8 mouse cellular contexts compared by ENCODE assay signal in genomic region chr12:34906376-34906703, GRCm38 (mm10). TPM values are rescaled to one million over a fixed set of nuclear protein-coding genes. Genes with fewer than 3 reads are reported as not detected.
A peak's percentile ranks its signal among the peaks of the same experiment; 100 is the strongest.
DNase-seq lines count a peak whose midpoint lies in the region; ATAC-seq and TF ChIP-seq lines count a peak whose summit lies in the region.

No protein-coding gene starts in this region.

- no peaks in the 10 kb centered on the region for H3K4me1 ChIP-seq in erythroblast, embryonic 14.5 days (ENCODE audit: control insufficient read depth)
- peaks cover 5% of the 10 kb centered on the region for H3K4me1 ChIP-seq in testis, adult 2 months (ENCODE audit: control insufficient read depth, insufficient read depth, low read length)
- no peaks in the 10 kb centered on the region for H3K4me1 ChIP-seq in liver, embryonic 11.5 days (replicated peaks; ENCODE audit: control insufficient read depth, insufficient read depth, low read length)

- H3K4me2 ChIP-seq in liver, embryonic 11.5 days: peak overlapping the region; percentile 83

- H3K9me3 ChIP-seq in erythroblast, embryonic 14.5 days (ENCODE audit: control insufficient read depth, low read length): no peaks in the 10 kb centered on the region
- H3K9me3 ChIP-seq in liver, embryonic 11.5 days (ENCODE audit: control insufficient read depth, low read length): no peaks in the 10 kb centered on the region

- 3% methylated on average over 10 of the region's 10 CpGs for WGBS in liver, embryonic 11.5 days

- peak overlapping the region; percentile 16 for H3K4me3 ChIP-seq in erythroblast, embryonic 14.5 days (replicated peaks)
- H3K4me3 ChIP-seq in testis, adult 2 months (ENCODE audit: control insufficient read depth, low read depth, low read length): peak overlapping the region; percentile 54
- peak overlapping the region; percentile 65 for H3K4me3 ChIP-seq in liver, embryonic 11.5 days (ENCODE audit: low read depth, low read length)

- no peak for TF ChIP-seq POLR2A in testis, adult 2 months (IDR thresholded peaks at IDR 0.05; ENCODE audit: control insufficient read depth, low read depth, low read length)

- H3K27me3 ChIP-seq in erythroblast, embryonic 14.5 days (ENCODE audit: control insufficient read depth): peaks cover 28% of the 10 kb centered on the region
- H3K27me3 ChIP-seq in testis, adult 2 months (ENCODE audit: control insufficient read depth, insufficient read depth, low read length): no peaks in the 10 kb centered on the region
- peaks cover 33% of the 10 kb centered on the region for H3K27me3 ChIP-seq in liver, embryonic 11.5 days (replicated peaks; ENCODE audit: control insufficient read depth, insufficient read depth, low read length)

- H3K9ac ChIP-seq in liver, embryonic 11.5 days (ENCODE audit: low read depth, low read length): no peak overlapping the region

- H3K36me3 ChIP-seq in erythroblast, embryonic 14.5 days (ENCODE audit: control insufficient read depth): no peaks in the 10 kb centered on the region
- H3K36me3 ChIP-seq in testis, adult 2 months (ENCODE audit: control insufficient read depth, insufficient read depth, low read length): no peaks in the 10 kb centered on the region
- no peaks in the 10 kb centered on the region for H3K36me3 ChIP-seq in liver, embryonic 11.5 days (ENCODE audit: control insufficient read depth, insufficient read depth, low read length)

- no peak for TF ChIP-seq CTCF in testis, adult 2 months (IDR thresholded peaks at IDR 0.05; ENCODE audit: control insufficient read depth, insufficient read depth, insufficient replicate concordance, low read depth, low read length)

- no peak overlapping the region for H3K27ac ChIP-seq in testis, adult 2 months (ENCODE audit: control insufficient read depth, insufficient read depth, low read depth, low read length)
- no peak overlapping the region for H3K27ac ChIP-seq in liver, embryonic 11.5 days (ENCODE audit: low read depth, low read length)

- no peak for DNase-seq in testis, postnatal 14 days (ENCODE audit: low spot score)
- DNase-seq in liver, embryonic 11.5 days (ENCODE audit: low spot score): peak; percentile 41
- no peak for DNase-seq in retina, embryonic 14.5 days (ENCODE audit: low spot score)
- DNase-seq in right cerebral cortex, adult 2 months (ENCODE audit: low spot score in 2 of 2): no peak

- no peak for ATAC-seq in erythroblast, adult 5-6 weeks (replicated peaks; ENCODE audit: low FRiP score, poor library complexity, severe bottlenecking)
- ATAC-seq in liver, embryonic 11.5 days (replicated peaks; ENCODE audit: low FRiP score): no peak
- ATAC-seq in erythroid progenitor cell, adult 5-6 weeks (replicated peaks; ENCODE audit: low FRiP score, poor library complexity, severe bottlenecking): no peak

RNA-seq across cellular contexts. Expression of gene Hdac9, which starts 10.6 kb away (rescaled TPM):
- polyA plus RNA-seq in erythroblast, embryonic 14.5 days (2012): not detected in 2 replicates
- 0.63 and 1.7 TPM in 2 replicates for total RNA-seq in erythroblast, adult 5-6 weeks (2015; ENCODE audit: low replicate concordance)
- total RNA-seq in erythroblast, adult 5-6 weeks (2017; ENCODE audit: low replicate concordance): 0.94 and 3.5 TPM in 2 replicates
- polyA plus RNA-seq in testis, adult 2 months (2012; rRNA removed): 2.9 TPM in 2 replicates
- 2.6 and 3.5 TPM in 2 replicates for polyA plus RNA-seq in liver, embryonic 11.5 days (2014; fragmentation: Nextera tagmentation; extraction: Ambion mirVana)
- total RNA-seq in erythroid progenitor cell, adult 5-6 weeks (2015; ENCODE audit: low replicate concordance): 1.7 and 4.3 TPM in 2 replicates
- 2.2 and 2.3 TPM in 2 replicates for total RNA-seq in erythroid progenitor cell, adult 5-6 weeks (2017; ENCODE audit: low replicate concordance)
